Mouse (Mus musculus): Measurements from ENCODE around the gene Fbxw28. TPM values are rescaled to one million over a fixed set of nuclear protein-coding genes. Genes with fewer than 3 reads are reported as not detected.
"Not testable (repeated sequence)": the region's sequence is repeated elsewhere in the genome, so short reads cannot be mapped to it uniquely, and the experiment has no call there.

The Fbxw28 gene
- polyA plus RNA-seq (2015; fragmentation: Nextera tagmentation; extraction: Ambion mirVana) = not detected in 2 replicates

DNA sequence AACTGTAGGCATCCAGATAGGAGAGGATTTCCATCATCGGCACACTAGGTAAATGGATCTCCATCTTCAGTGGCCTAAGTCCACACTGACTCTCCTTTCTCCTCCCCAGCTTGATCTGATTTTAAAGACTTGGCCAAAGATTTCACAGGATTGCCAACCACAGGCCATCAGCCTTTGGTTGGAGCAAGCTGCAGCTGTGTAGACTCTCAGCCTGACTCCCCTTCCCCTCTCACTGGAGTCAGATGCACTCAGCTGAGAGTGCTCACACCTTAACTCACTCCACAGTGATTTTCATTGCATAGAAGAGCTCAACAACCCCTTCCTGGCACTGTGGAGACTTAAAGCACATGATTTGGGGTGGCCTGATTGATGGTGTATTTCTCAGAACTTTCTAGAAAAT is at the start of gene Fbxw28:
Gene Fbxw28, minus strand, starts transcription at position 101 of the 400 bp plus-strand sequence.
- not testable (repeated sequence) for H3K4me3 ChIP-seq (replicated peaks); H3K27ac ChIP-seq; H3K4me1 ChIP-seq; H3K4me2 ChIP-seq; ATAC-seq (ENCODE audit: insufficient read depth, low FRiP score, low read depth); H3K9ac ChIP-seq; H3K27me3 ChIP-seq (replicated peaks); H3K36me3 ChIP-seq; H3K9me3 ChIP-seq
- WGBS = 90% methylated on average over 1 of the region's 1 CpGs

GRCm38 (mm10) chr9:109287576-109287975 is 51.9 kb downstream of the Fbxw28 start, which contains the start of gene Fbxw14:
TSS of gene Fbxw14 (minus strand) at chr9:109287676.
- 100% methylated on average over 1 of the region's 1 CpGs for WGBS
- H3K27me3 ChIP-seq (replicated peaks); ATAC-seq (ENCODE audit: insufficient read depth, low FRiP score, low read depth): not testable (repeated sequence)

More at GRCm38 (mm10) chr9:109287576-109287975, 51.9 kb downstream of the Fbxw28 start, which contains the start of gene Fbxw14:
- not testable (repeated sequence) for H3K4me3 ChIP-seq (replicated peaks); H3K4me1 ChIP-seq; H3K9me3 ChIP-seq; H3K36me3 ChIP-seq; H3K27ac ChIP-seq; H3K9ac ChIP-seq; H3K4me2 ChIP-seq

Other genes with a start within 250 kb of the Fbxw28 start
- gene Plxnb1, start 244.3 kb downstream of the Fbxw28 start, polyA plus RNA-seq (2015; fragmentation: Nextera tagmentation; extraction: Ambion mirVana) = 12.8 and 13.3 TPM in 2 replicates
- gene Fbxw21, start 177.6 kb downstream of the Fbxw28 start, polyA plus RNA-seq (2015; fragmentation: Nextera tagmentation; extraction: Ambion mirVana) = not detected in 2 replicates
- gene Fbxw13, start 143.7 kb downstream of the Fbxw28 start, polyA plus RNA-seq (2015; fragmentation: Nextera tagmentation; extraction: Ambion mirVana) = 0.10 TPM in 1 of 2 replicates, not detected in the other
- not detected in 2 replicates for gene Fbxw20, start 104.9 kb downstream of the Fbxw28 start, polyA plus RNA-seq (2015; fragmentation: Nextera tagmentation; extraction: Ambion mirVana)
- gene Fbxw14, start 52.0 kb downstream of the Fbxw28 start, polyA plus RNA-seq (2015; fragmentation: Nextera tagmentation; extraction: Ambion mirVana) = not detected in 2 replicates
- gene Fbxw22, start 64.6 kb upstream of the Fbxw28 start, polyA plus RNA-seq (2015; fragmentation: Nextera tagmentation; extraction: Ambion mirVana) = not detected in 2 replicates
- not detected in 2 replicates for gene Fbxw16, start 109.5 kb upstream of the Fbxw28 start, polyA plus RNA-seq (2015; fragmentation: Nextera tagmentation; extraction: Ambion mirVana)
- gene Fbxw19, start 156.2 kb upstream of the Fbxw28 start, polyA plus RNA-seq (2015; fragmentation: Nextera tagmentation; extraction: Ambion mirVana) = not detected in 2 replicates
- not detected in 2 replicates for gene Fbxw15, start 228.6 kb upstream of the Fbxw28 start, polyA plus RNA-seq (2015; fragmentation: Nextera tagmentation; extraction: Ambion mirVana)

All from stomach, embryonic 15.5 days (tissue).